Mouse (Mus musculus) forebrain, embryonic 16.5 days (tissue): ENCODE results near the gene 1700029P11Rik. TPM values are rescaled to one million over a fixed set of nuclear protein-coding genes. Genes with fewer than 3 reads are reported as not detected.
"Not testable (repeated sequence)": the region's sequence is repeated elsewhere in the genome, so short reads cannot be mapped to it uniquely, and the experiment has no call there.

Experiments
- ATAC-seq: fragments of 200-750 bp; cut with Nextera tagmentation; 2 replicates; pipeline ENCODE4 v1.8.0; 2017; ENCODE audit warnings: mild to moderate bottlenecking, moderate library complexity
- H3K27ac ChIP-seq: fragments of 300-500 bp; sonication (generic); 2 replicates; pipeline ENCODE4 v1.5.1; 2014; ENCODE audit warnings: low read length, control low read depth
- H3K27me3 ChIP-seq: fragments of 300-500 bp; sonication (generic); replicated peaks from 2 replicates; pipeline ENCODE4 v1.6.1; 2014; ENCODE audit warnings: low read length; ENCODE audit not compliant: control insufficient read depth, insufficient read depth
- H3K36me3 ChIP-seq: fragments of 300-500 bp; sonication (generic); 2 replicates; pipeline ENCODE4 v1.6.1; 2014; ENCODE audit not compliant: control insufficient read depth, insufficient read depth
- H3K4me1 ChIP-seq: fragments of 300-500 bp; sonication (generic); replicated peaks from 2 replicates; pipeline ENCODE4 v1.6.1; 2014; ENCODE audit warnings: low read length; ENCODE audit not compliant: control insufficient read depth, insufficient read depth
- H3K4me2 ChIP-seq: fragments of 300-500 bp; sonication (generic); 2 replicates; pipeline ENCODE4 v1.6.1; 2014; ENCODE audit warnings: mild to moderate bottlenecking, low read length, control low read depth
- H3K4me3 ChIP-seq: fragments of 300-500 bp; sonication (generic); replicated peaks from 2 replicates; pipeline ENCODE4 v1.5.1; 2014; ENCODE audit warnings: mild to moderate bottlenecking, low read length, control low read depth
- H3K9ac ChIP-seq: fragments of 300-500 bp; sonication (generic); replicated peaks from 2 replicates; pipeline ENCODE4 v1.6.1; 2014; ENCODE audit warnings: low read depth, low read length, control low read depth
- H3K9me3 ChIP-seq: fragments of 300-500 bp; sonication (generic); 2 replicates; pipeline ENCODE4 v1.6.1; 2016; ENCODE audit warnings: low read length; ENCODE audit not compliant: control insufficient read depth
- WGBS: fragments of 180-500 bp; shearing (Covaris S2); extraction: QIAGEN DNeasy Blood & Tissue Kit; methylation state at CpG from one replicate; pipeline ENCODE4 v1.1.7; 2014; 5-methylcytosine and 5-hydroxymethylcytosine counted together
- polyA plus RNA-seq: library from polyadenylated mRNA; unstranded; fragments of >200 nt; fragmentation: Nextera tagmentation; extraction: Ambion mirVana; gene quantifications from 2 replicates; pipeline ENCODE4 v1.2.1, GENCODE M21; 2015

The 1700029P11Rik gene
- polyA plus RNA-seq, 1 experiment from 2014 or later: not detected

DNA sequence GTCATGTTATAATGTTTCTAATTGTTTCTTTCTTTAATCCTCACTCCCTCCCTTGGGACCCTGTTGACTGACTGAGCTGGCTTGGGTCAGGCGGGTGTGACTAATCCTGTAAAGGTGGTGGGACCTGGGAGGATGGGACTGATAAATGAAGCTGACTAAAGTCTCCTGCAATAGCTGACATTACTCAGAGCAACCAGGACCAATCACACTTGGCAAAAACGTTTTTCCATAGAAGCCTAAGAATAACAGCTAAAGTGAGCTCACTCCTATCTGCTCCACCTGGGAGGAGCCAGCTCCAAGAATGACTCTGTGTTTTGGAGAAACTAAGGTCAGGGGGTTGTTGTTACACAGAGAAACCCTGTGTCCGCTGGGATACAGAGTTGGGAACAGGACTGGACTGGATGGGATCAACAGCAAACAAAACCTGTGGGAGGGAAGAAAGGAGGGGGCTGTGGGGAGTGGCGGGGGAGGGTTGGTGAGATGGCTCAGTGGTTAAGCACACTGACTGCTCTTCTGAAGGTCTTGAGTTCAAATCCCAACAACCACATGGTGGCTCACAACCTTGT lies 15.3 kb upstream of the 1700029P11Rik start:
- no peak overlapping the region for H3K9ac ChIP-seq
- H3K4me2 ChIP-seq: no peak overlapping the region
- 61% methylated on average over 4 of the region's 4 CpGs for WGBS
- H3K27me3 ChIP-seq: no peaks in the 10 kb centered on the region
- H3K27ac ChIP-seq: no peak overlapping the region
- no peaks in the 10 kb centered on the region for H3K9me3 ChIP-seq
- no peak for ATAC-seq
- H3K4me1 ChIP-seq: no peaks in the 10 kb centered on the region; the same call in 1 of the 2 replicates
- no peaks in the 10 kb centered on the region for H3K36me3 ChIP-seq
- no peak overlapping the region for H3K4me3 ChIP-seq

DNA sequence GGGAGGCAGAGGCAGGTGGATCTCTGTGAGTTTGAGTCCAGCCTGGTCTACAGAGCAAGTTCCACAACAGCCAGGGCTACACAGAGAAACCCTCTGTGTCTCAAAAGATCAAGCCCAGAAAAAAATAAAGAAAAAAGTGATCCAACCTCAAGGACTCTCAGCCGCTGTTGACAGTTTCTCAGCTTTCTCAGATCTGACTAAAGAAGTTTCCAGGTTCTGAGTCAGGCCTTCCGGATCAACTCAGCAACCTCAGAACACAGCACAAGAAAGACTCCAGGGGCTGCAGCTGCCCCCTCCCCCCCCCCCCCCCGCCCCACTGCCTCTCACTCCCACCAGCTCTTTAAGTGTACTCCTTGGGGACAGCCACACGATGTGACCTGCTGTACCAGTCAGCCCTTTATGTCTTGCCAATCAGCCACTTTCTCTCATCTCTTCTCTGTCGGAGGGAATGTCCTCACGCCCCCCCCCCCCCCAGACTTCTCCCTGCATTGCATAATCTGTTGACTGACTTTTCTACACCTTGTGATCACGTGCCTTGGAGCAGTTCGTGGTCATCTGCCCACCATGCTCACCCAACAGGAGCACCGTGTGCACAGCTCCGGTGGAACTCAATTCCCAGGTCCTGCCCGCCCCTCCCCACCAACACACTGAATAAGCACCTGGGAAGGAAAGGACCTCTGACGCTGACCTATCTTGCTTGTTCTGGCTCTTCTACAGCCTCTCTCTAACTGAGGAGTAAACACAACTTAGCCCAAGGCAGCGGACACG lies 14.1 kb upstream of the 1700029P11Rik start:
- ATAC-seq: no peak
- H3K36me3 ChIP-seq: no peaks in the 10 kb centered on the region
- H3K9ac ChIP-seq: no peak overlapping the region
- H3K27me3 ChIP-seq: no peaks in the 10 kb centered on the region
- WGBS: 80% methylated on average over 13 of the region's 14 CpGs
- no peak overlapping the region for H3K4me2 ChIP-seq
- no peak overlapping the region for H3K27ac ChIP-seq
- no peak overlapping the region for H3K4me3 ChIP-seq
- H3K9me3 ChIP-seq: no peaks in the 10 kb centered on the region
- H3K4me1 ChIP-seq: no peaks in the 10 kb centered on the region

DNA sequence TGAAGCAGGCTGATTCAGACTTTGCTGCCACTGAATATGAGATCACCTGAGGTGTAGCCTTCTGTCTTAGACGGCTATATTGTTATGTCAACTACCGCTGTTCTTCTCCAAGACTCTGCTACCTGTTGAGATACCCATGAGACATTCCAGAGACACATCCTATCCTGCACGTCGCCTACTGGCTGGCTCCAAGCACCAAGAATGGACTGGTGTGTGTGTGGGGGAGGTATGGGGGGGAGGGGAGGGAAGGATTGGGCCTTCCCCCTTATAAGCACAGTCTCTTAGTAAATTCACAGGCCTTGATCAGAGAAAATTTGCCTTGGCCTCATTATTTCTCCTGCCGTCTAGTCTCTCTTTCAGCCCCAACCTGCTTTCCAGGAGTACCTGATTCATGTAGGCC lies 12.5 kb upstream of the 1700029P11Rik start:
- Histone ChIP-seq H3K4me3 (no peak overlapping the region), H3K36me3 (no peaks in the 10 kb centered on the region), H3K27ac (no peak overlapping the region), H3K4me1 (no peaks in the 10 kb centered on the region), H3K27me3 (no peaks in the 10 kb centered on the region), H3K4me2 (no peak overlapping the region), H3K9ac (no peak overlapping the region), H3K9me3 (peaks cover 3% of the 10 kb centered on the region; the same call in 1 of the 2 replicates)
- no peak for ATAC-seq
- WGBS: 86% methylated on average over 5 of the region's 5 CpGs

DNA sequence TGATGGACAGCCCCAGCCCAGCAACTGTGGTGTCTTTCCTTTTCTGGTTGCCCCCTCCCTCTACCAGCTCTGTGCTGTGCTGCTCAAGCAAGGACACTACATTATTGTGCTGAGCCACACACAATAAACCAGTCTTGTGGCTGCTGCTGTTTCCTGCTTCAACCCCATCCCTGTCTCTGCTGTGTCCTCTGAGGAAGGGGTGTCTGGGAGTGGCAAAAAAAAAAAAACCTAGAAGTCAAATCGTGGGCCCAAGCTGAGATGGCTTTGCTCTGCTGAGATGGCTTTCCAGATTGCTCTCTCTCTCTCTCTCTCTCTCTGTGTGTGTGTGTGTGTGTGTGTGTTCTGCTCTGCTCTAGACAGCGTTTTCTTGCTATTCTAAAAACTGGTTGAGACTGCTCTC lies 11.9 kb upstream of the 1700029P11Rik start:
- ATAC-seq: no peak
- Histone ChIP-seq H3K9ac (no peak overlapping the region), H3K4me3 (no peak overlapping the region), H3K36me3 (no peaks in the 10 kb centered on the region), H3K27ac (no peak overlapping the region), H3K4me1 (no peaks in the 10 kb centered on the region), H3K27me3 (no peaks in the 10 kb centered on the region), H3K4me2 (no peak overlapping the region), H3K9me3 (peaks cover 5% of the 10 kb centered on the region)
- 79% methylated on average over 2 of the region's 2 CpGs for WGBS

DNA sequence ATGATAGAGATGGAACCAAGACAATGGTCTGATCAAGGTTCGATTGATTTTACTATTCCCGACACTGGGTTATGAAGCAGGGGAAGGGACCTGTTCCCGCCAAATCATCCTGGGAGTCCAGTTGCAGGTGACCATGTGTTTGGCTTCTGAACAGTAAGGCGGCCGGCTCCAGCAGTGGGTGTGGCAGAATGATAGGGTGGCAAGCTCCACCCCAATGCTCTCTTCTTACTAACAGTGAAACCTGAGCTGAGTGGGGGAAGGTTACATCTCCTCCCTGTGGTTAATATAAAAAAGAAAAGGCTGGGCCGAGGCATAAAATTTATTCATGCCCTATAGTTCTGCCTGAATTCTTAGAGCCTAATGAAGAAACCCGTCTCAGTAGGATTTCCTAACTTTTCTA lies 11.2 kb upstream of the 1700029P11Rik start:
- no peaks in the 10 kb centered on the region for H3K4me1 ChIP-seq

DNA sequence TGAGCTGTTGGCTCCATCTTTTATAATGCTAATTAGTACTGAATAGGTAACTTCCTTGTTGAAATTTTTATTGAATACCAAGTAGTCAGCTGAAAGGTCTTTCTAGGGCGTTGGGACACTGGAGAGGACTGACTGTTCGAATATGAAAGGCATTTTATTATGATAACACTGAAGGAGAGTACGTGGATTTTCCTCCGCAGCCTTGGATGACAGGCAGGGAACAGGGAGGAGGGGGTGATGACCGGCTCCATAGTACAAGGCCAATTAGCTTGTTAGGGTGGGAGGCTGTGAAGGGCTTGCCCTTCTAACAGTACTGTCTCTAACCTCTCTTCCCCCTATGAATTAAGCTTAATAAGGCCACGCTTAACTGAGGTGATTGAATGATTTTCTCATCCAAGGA lies 10.7 kb upstream of the 1700029P11Rik start:
- not testable (repeated sequence) for H3K27me3 ChIP-seq, H3K36me3 ChIP-seq, H3K9me3 ChIP-seq, ATAC-seq, H3K4me2 ChIP-seq, H3K27ac ChIP-seq, H3K9ac ChIP-seq, H3K4me3 ChIP-seq, H3K4me1 ChIP-seq
- WGBS: 42% methylated on average over 6 of the region's 6 CpGs

More for the DNA sequence above, 11.2 kb upstream of the 1700029P11Rik start:
- H3K4me3 ChIP-seq: no peak overlapping the region
- H3K27ac ChIP-seq: no peak overlapping the region
- H3K9ac ChIP-seq: no peak overlapping the region
- no peaks in the 10 kb centered on the region for H3K27me3 ChIP-seq
- no peak for ATAC-seq
- H3K4me2 ChIP-seq: no peak overlapping the region
- peaks cover 5% of the 10 kb centered on the region for H3K9me3 ChIP-seq
- WGBS: 68% methylated on average over 7 of the region's 7 CpGs
- no peaks in the 10 kb centered on the region for H3K36me3 ChIP-seq

DNA sequence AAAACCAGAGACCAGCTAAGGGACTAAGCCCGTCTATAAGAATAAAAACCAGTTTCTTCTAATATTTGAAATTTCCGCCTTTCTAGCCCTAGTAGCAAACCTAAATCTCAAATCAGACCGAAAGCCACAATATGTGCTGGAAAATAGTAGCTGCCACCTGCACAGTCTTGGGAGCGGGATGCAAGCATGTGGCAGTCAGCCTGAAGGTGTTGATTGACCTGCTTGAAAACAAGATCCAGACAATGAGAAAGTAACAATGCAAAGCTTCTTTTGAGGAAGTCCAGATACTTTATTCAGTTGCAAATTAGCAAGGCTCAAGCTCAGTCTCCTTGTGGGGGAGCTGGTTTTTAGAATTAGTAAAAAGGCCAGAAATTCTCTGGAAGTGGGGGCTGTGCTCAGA lies 9.8 kb upstream of the 1700029P11Rik start:
- not testable (repeated sequence) for H3K27ac ChIP-seq, H3K4me2 ChIP-seq, H3K27me3 ChIP-seq, ATAC-seq, H3K4me3 ChIP-seq, H3K36me3 ChIP-seq, H3K9ac ChIP-seq, H3K4me1 ChIP-seq, H3K9me3 ChIP-seq
- 64% methylated on average over 4 of the region's 4 CpGs for WGBS

DNA sequence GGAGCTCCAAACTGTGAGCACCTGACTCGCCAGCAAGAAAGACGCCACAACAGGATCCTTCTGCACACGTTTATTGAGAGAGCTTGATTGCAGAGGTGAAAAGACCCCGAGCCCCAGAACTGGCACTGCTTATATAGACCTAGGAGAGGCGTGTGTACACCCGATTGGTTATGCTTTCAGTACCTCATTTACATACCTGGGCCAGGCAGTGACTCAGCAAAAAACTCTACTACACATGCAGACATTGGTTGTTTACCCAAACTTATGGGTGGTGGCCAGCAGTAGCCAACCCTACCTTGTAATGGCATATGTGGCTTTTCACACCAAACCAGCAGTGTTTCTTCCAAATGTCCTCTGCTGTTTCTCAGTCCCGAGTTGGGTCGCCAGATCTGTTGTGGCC lies 5.2 kb upstream of the 1700029P11Rik start:
- ATAC-seq, H3K4me3 ChIP-seq, H3K27me3 ChIP-seq, H3K4me1 ChIP-seq, H3K9ac ChIP-seq, H3K27ac ChIP-seq, H3K9me3 ChIP-seq, H3K4me2 ChIP-seq, H3K36me3 ChIP-seq: not testable (repeated sequence)
- 94% methylated on average over 8 of the region's 8 CpGs for WGBS

DNA sequence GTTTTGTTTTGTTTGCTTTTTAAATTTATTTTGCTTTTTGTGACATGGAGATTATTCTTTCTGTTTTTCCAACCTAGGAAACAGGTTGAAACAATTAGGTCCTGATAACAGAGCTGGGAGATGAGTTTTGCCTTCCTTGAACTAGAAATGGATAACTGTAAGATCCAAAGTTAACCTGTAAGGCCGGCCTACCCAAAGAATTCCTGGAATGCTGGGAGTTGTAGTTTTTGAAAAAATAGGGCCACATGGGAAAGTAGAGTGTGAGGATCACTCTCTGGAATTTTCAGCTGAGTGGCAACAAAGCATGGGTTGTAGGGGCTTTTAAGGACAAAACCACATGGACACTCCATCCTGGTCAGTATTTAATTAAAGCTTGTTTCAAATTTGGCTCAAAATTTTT lies 1.8 kb downstream of the 1700029P11Rik start:
- Histone ChIP-seq H3K27ac (no peak overlapping the region), H3K9me3 (no peaks in the 10 kb centered on the region), H3K36me3 (no peaks in the 10 kb centered on the region), H3K27me3 (no peaks in the 10 kb centered on the region), H3K4me2 (no peak overlapping the region), H3K4me3 (no peak overlapping the region), H3K4me1 (peaks cover 3% of the 10 kb centered on the region; the same call in 1 of the 2 replicates), H3K9ac (no peak overlapping the region)
- WGBS: 57% methylated on average over 1 of the region's 1 CpGs
- ATAC-seq: no peak
